Mouse (Mus musculus) limb, embryonic 13.5 days (tissue): Measurements from ENCODE around the gene Usp32. TPM values are rescaled to one million over a fixed set of nuclear protein-coding genes. Genes with fewer than 3 reads are reported as not detected.

Experiments
- ATAC-seq: fragments of 200-750 bp; cut with Nextera tagmentation; 2 replicates; pipeline ENCODE4 v1.8.0; 2017; ENCODE audit warnings: low read depth, moderate number of reproducible peaks, moderate TSS enrichment; ENCODE audit not compliant: low FRiP score
- H3K27ac ChIP-seq: fragments of 300-500 bp; sonication (generic); 2 replicates; pipeline ENCODE4 v1.5.1; 2015; ENCODE audit warnings: inconsistent platforms, mild to moderate bottlenecking, moderate library complexity
- H3K27me3 ChIP-seq: fragments of 300-500 bp; sonication (generic); 2 replicates; pipeline ENCODE4 v1.6.1; 2015; ENCODE audit warnings: mild to moderate bottlenecking, inconsistent platforms
- H3K36me3 ChIP-seq: fragments of 300-500 bp; sonication (generic); 2 replicates; pipeline ENCODE4 v1.6.1; 2015; ENCODE audit warnings: inconsistent platforms, mild to moderate bottlenecking, moderate library complexity
- H3K4me1 ChIP-seq: fragments of 300-500 bp; sonication (generic); 2 replicates; pipeline ENCODE4 v1.6.1; 2015; ENCODE audit warnings: inconsistent platforms
- H3K4me2 ChIP-seq: fragments of 300-500 bp; sonication (generic); replicated peaks from 2 replicates; pipeline ENCODE4 v1.6.1; 2015; ENCODE audit warnings: inconsistent platforms, mild to moderate bottlenecking, moderate library complexity
- H3K4me3 ChIP-seq: fragments of 300-500 bp; sonication (generic); 2 replicates; pipeline ENCODE4 v1.5.1; 2015; ENCODE audit warnings: moderate library complexity, mild to moderate bottlenecking, inconsistent platforms
- H3K9ac ChIP-seq: fragments of 300-500 bp; sonication (generic); 2 replicates; pipeline ENCODE4 v1.6.1; 2015; ENCODE audit warnings: mild to moderate bottlenecking, inconsistent platforms
- H3K9me3 ChIP-seq: fragments of 300-500 bp; sonication (generic); 2 replicates; pipeline ENCODE4 v1.6.1; 2016; ENCODE audit warnings: inconsistent platforms
- WGBS: fragments of 180-500 bp; shearing (Covaris S2); methylation state at CpG from one replicate; pipeline ENCODE4 v1.1.7; 2015; 5-methylcytosine and 5-hydroxymethylcytosine counted together
- polyA plus RNA-seq: library from polyadenylated mRNA; unstranded; fragments of >200 nt; fragmentation: Nextera tagmentation; extraction: Ambion mirVana; gene quantifications from 2 replicates; pipeline ENCODE4 v1.2.1, GENCODE M21; 2015

The Usp32 gene
- polyA plus RNA-seq, 1 experiment from 2014 or later: 3.7 TPM

DNA sequence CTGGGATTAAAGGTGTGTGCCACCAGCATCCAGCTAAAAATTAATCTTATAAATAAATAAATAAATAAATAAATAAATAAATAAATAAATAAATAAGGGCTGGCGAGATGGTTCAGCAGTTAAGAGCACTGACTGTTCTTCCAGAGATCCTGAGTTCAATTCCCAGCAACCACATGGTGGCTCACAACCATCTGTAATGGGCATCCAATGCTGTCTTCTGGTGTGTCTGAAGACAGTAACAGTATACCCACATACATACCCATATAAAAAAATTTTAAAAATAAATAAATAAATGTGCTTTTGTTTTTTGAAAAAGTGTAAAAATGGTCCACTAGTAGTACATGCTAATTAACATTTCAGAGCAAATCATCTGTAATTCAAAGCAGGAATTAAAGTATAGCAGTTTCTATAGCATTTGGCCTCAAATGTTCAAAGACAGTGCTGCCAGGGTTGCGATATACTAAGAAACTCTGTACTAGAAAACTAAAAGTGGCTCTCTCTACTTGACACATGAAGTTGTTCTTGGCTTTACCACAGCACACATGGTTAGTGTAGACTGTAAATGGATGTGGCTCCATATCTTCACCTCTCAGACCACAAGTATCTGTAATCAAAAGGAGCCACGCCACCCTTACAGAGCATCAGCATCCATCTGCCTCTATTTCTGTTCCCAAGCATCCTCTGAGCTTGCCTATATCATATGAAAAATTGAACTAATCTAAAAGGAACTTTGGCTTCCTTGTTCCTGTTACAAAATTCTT is 23.7 kb downstream of the Usp32 start:
- WGBS: 90% methylated on average over 3 of the region's 3 CpGs
- no peak for ATAC-seq

DNA sequence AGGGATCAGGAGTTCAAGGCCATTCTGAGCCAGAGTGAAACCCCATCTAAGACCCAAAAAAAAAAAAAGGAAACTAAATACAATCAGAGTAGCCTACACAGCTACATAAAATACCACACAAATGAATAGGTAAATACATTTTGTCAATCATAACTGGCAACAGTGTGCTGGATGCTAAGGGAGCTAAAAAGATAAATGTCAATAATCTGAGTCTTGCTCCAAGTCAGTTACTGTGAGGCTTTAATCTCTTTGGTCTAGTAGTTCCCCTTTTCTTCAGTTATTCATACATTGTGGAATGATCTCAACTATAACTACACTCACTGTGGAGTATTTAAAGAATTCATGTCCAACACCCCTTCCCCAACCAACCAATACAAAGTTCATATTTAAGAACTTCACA is 30.0 kb downstream of the Usp32 start:
- H3K9me3 ChIP-seq: no peaks in the 10 kb centered on the region

More for the DNA sequence above, 23.7 kb downstream of the Usp32 start:
- H3K9ac ChIP-seq: no peak overlapping the region
- H3K4me3 ChIP-seq: no peak overlapping the region
- H3K36me3 ChIP-seq: peaks cover 2% of the 10 kb centered on the region
- no peaks in the 10 kb centered on the region for H3K27me3 ChIP-seq
- H3K4me1 ChIP-seq: no peaks in the 10 kb centered on the region
- no peaks in the 10 kb centered on the region for H3K9me3 ChIP-seq
- no peak overlapping the region for H3K4me2 ChIP-seq
- H3K27ac ChIP-seq: no peak overlapping the region

DNA sequence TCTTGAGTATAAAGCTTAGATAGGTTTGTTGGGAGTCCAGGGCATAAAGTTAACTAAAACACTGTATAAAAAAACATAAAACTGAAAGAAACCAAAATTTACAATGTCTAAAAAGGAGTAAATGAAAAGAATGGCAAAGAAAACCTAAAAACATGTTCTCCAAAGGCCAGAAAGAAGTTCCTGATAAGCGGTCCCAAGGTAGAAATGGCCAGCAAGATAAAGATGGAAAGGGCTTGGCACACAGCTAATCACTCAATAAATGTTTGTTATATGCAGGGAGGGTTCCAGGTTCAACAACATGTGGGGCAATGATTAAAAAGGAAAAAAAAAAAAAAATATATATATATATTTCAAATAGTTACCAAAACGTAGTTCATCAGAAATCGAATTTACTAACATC is 32.7 kb downstream of the Usp32 start:
- no peak for ATAC-seq
- Histone ChIP-seq H3K27ac (no peak overlapping the region), H3K4me3 (no peak overlapping the region), H3K27me3 (no peaks in the 10 kb centered on the region), H3K4me2 (no peak overlapping the region), H3K4me1 (no peaks in the 10 kb centered on the region), H3K9me3 (no peaks in the 10 kb centered on the region), H3K9ac (no peak overlapping the region), H3K36me3 (peaks cover 7% of the 10 kb centered on the region)
- WGBS: 96% methylated on average over 3 of the region's 3 CpGs

More for the DNA sequence above, 30.0 kb downstream of the Usp32 start:
- Histone ChIP-seq H3K4me2 (no peak overlapping the region), H3K9ac (no peak overlapping the region), H3K4me3 (no peak overlapping the region), H3K36me3 (peaks cover 7% of the 10 kb centered on the region), H3K27me3 (no peaks in the 10 kb centered on the region), H3K27ac (no peak overlapping the region), H3K4me1 (no peaks in the 10 kb centered on the region)
- ATAC-seq: no peak

DNA sequence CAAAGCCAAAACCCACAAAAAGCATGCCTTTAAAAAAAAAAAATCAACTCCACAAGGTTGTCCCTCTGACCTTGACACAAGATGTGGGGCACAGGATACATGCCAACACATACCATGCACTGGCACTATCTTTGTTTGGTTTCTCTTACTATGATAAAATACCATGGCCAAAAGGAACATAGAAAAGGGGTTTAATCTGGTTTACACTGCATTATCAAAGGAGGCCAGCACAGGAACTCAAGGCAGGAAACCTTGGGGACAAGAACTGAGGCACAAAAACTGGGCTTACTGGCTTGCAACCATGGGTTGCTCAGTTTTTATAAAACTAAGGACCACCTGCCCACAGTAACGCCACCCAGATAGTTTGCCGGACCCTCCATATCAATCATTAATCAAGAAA is 34.1 kb downstream of the Usp32 start:
- H3K9ac ChIP-seq: no peak overlapping the region
- no peaks in the 10 kb centered on the region for H3K9me3 ChIP-seq
- WGBS: 88% methylated on average over 2 of the region's 2 CpGs
- no peak overlapping the region for H3K27ac ChIP-seq
- ATAC-seq: no peak
- no peaks in the 10 kb centered on the region for H3K27me3 ChIP-seq
- H3K4me3 ChIP-seq: no peak overlapping the region
- peaks cover 1% of the 10 kb centered on the region; the same call in 1 of the 2 replicates for H3K36me3 ChIP-seq
- H3K4me1 ChIP-seq: no peaks in the 10 kb centered on the region
- no peak overlapping the region for H3K4me2 ChIP-seq

DNA sequence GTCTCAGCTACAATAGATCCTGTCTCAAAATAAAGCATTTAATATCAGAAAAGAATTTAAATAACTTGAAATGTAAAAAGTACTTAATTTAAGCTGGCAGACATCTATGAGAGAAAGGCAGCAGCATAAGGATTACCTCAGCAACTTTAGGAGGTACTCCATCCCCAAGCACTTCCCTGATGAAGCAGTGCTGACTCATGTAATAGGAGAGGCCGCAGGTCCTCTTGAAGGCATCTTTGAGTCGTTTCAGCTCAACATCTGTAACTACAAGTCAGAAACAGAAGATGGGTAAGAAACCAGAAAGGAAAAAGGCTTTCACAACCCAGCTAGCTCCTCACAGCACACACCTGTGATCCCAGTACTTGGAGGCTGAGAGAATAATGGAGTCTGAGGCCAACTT is 36.2 kb downstream of the Usp32 start:
- Histone ChIP-seq H3K27me3 (no peaks in the 10 kb centered on the region), H3K9ac (no peak overlapping the region), H3K27ac (no peak overlapping the region), H3K36me3 (no peaks in the 10 kb centered on the region; the same call in 1 of the 2 replicates), H3K4me3 (no peak overlapping the region), H3K4me1 (no peaks in the 10 kb centered on the region), H3K9me3 (no peaks in the 10 kb centered on the region), H3K4me2 (no peak overlapping the region)
- ATAC-seq: no peak
- WGBS: 45% methylated on average over 2 of the region's 2 CpGs

DNA sequence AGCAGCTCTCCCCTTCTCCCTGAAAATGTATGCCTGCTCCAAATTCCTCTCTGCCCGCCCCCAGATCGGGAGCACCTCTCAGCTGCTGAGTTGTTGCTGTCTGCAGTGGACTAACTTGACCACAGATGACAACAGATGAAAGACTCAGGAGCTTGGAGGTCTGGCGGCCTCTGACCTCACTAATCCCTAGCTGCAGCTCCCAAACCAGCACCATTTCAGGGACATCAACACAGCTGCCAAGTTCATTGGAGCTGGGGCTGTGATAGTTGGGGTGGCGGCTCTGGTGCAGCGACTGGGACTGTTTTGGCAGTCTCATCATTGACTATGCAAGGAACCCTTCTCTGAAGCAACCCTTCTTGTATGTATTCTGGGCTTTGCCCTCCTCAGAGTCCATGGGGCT is 44.8 kb downstream of the Usp32 start:
- Histone ChIP-seq H3K27me3 (no peaks in the 10 kb centered on the region), H3K9ac (no peak overlapping the region), H3K4me1 (no peaks in the 10 kb centered on the region), H3K9me3 (peaks cover 8% of the 10 kb centered on the region; the same call in 1 of the 2 replicates), H3K4me2 (no peak overlapping the region), H3K4me3 (no peak overlapping the region), H3K27ac (no peak overlapping the region), H3K36me3 (no peaks in the 10 kb centered on the region; the same call in 1 of the 2 replicates)
- ATAC-seq: no peak
- 44% methylated on average over 5 of the region's 5 CpGs for WGBS

DNA sequence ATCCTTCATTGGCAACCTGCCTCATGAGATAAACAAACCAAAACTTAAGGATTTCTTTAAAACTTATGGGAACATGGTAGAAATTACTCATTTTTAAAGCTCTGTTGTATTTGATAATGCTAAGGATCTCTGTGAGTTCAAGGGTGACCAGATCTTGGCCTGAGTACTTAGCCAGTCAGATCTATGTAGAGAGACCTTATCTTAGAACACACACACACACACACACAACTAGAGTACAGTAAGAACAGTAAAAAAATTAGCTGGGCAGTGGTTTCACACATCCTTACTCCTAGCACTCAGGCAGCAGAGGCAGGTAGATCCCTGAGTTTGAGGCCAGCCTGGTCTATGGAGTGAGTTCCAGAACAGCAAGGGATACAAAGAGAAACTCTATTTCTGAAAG is 53.7 kb downstream of the Usp32 start:
- H3K9ac ChIP-seq: no peak overlapping the region
- ATAC-seq: no peak
- peaks cover 3% of the 10 kb centered on the region; the same call in 1 of the 2 replicates for H3K36me3 ChIP-seq
- no peaks in the 10 kb centered on the region for H3K27me3 ChIP-seq
- H3K4me3 ChIP-seq: no peak overlapping the region
- H3K9me3 ChIP-seq: peaks cover 6% of the 10 kb centered on the region; the same call in 1 of the 2 replicates
- no peaks in the 10 kb centered on the region for H3K4me1 ChIP-seq
- H3K4me2 ChIP-seq: no peak overlapping the region
- no peak overlapping the region for H3K27ac ChIP-seq

DNA sequence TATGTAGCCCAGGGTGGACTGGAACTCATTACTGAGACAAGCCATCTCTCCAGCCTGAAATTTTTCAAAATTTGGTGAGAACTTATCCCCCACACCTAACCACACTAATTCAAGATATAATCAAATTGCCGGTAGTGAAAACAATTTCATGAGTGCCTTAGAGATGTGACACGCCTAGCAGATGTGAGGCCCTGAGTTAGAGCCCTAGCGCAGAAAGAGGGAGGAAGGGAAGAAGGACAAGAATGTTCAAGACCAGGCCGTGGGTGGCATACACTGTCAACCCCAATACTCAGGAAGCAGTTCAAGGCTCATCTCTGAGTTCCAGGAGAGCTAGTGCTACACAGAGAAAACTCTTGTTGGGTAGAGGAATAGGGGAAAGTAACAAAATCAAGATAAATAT is 72.1 kb downstream of the Usp32 start:
- peaks cover 4% of the 10 kb centered on the region; the same call in 1 of the 2 replicates for H3K9me3 ChIP-seq
- H3K4me3 ChIP-seq: no peak overlapping the region
- 99% methylated on average over 4 of the region's 4 CpGs for WGBS
- no peak for ATAC-seq
- no peak overlapping the region for H3K27ac ChIP-seq
- H3K27me3 ChIP-seq: no peaks in the 10 kb centered on the region
- no peak overlapping the region for H3K9ac ChIP-seq
- H3K36me3 ChIP-seq: peaks cover 23% of the 10 kb centered on the region
- no peak overlapping the region for H3K4me2 ChIP-seq
- H3K4me1 ChIP-seq: no peaks in the 10 kb centered on the region

DNA sequence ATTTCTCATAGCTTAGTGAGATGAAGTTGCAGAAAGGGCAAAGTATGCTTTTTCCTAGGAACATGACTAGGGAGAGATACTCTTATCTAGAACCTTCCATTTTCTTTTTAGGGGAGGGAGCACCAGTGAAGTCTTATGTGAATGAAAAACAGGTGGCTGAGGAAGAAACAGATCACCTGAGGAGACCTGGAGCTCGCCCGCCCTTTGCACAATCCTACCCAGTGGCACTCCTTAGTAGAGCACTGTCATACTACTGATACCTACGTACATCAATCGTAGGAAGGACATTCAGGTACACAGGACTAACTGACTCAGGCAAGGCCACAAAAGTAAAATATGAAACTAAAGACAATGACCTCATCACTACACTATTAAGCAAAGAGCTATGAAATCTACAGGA is 81.4 kb downstream of the Usp32 start:
- H3K9me3 ChIP-seq: no peaks in the 10 kb centered on the region
- no peak overlapping the region for H3K4me2 ChIP-seq
- no peak overlapping the region for H3K9ac ChIP-seq
- H3K27ac ChIP-seq: no peak overlapping the region
- no peaks in the 10 kb centered on the region for H3K27me3 ChIP-seq
- no peaks in the 10 kb centered on the region for H3K4me1 ChIP-seq
- H3K36me3 ChIP-seq: peaks cover 7% of the 10 kb centered on the region; the same call in 1 of the 2 replicates
- ATAC-seq: no peak
- no peak overlapping the region for H3K4me3 ChIP-seq
- WGBS: 92% methylated on average over 4 of the region's 4 CpGs

DNA sequence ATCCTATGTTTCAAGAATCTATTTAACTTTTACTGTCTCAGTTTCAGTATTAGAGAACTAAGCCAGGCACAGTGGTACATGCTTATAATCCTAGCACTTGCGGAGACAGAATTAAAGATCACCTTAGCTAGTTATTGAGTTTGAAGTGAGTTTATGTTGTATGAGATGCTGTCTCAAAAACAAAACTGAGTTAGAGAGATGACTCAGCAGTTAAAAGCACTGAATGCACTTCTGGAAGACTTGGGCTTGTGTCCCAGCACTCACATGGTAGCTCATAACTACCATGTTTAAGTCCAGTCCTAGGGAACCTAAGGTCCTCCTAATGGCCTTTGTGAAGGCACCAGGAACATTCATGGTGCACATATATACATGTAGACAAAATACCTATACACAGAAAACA is 82.4 kb downstream of the Usp32 start:
- Histone ChIP-seq H3K4me2 (no peak overlapping the region), H3K4me1 (no peaks in the 10 kb centered on the region), H3K36me3 (peaks cover 7% of the 10 kb centered on the region; the same call in 1 of the 2 replicates), H3K9me3 (no peaks in the 10 kb centered on the region), H3K9ac (no peak overlapping the region), H3K4me3 (no peak overlapping the region), H3K27ac (no peak overlapping the region), H3K27me3 (no peaks in the 10 kb centered on the region)
- 86% methylated on average over 1 of the region's 1 CpGs for WGBS
- no peak for ATAC-seq

DNA sequence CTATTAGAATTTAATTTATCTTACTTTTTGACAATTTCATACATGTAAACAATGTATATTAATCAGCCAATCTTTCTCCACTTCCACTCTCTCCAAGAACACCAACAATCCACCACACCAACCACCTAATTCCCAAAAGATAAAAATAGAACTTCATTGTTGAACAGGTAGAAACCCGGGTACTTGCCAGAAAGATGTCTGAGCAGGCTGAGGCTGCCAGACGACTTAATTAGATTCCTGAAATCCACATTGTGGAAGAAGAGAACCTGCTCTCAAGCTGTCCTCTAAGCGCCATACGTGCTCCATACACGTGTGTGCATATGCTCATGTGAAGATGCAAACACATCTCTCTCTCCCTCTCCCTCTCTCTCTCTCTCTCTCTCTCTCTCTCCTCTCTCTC is 83.1 kb downstream of the Usp32 start:
- Histone ChIP-seq H3K27ac (no peak overlapping the region), H3K27me3 (no peaks in the 10 kb centered on the region), H3K36me3 (peaks cover 7% of the 10 kb centered on the region; the same call in 1 of the 2 replicates), H3K9me3 (no peaks in the 10 kb centered on the region), H3K4me1 (no peaks in the 10 kb centered on the region), H3K4me2 (no peak overlapping the region), H3K9ac (no peak overlapping the region), H3K4me3 (no peak overlapping the region)
- no peak for ATAC-seq
- 72% methylated on average over 5 of the region's 5 CpGs for WGBS

DNA sequence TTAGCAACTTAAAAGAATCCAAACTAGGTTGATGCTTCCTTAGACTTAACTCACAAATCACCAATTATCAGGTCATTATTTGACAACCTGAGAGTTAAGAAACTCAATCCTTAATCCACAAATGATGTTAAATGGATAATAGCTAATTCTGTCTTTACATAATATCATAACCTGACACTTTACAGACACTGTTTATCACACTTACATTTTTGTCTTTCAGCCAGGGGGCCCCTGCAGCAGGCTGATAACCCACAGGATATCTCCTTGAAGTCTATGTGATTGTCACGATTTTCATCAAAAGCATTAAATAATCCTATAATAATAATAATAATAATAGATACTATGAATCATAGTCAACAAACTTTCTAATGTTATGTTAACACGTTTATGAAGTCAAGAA is 84.4 kb downstream of the Usp32 start:
- peaks cover 7% of the 10 kb centered on the region; the same call in 1 of the 2 replicates for H3K36me3 ChIP-seq
- no peaks in the 10 kb centered on the region for H3K9me3 ChIP-seq
- H3K4me1 ChIP-seq: no peaks in the 10 kb centered on the region
- H3K27ac ChIP-seq: no peak overlapping the region
- no peak for ATAC-seq
- no peaks in the 10 kb centered on the region for H3K27me3 ChIP-seq
- WGBS: 88% methylated on average over 2 of the region's 2 CpGs
- H3K9ac ChIP-seq: no peak overlapping the region
- H3K4me3 ChIP-seq: no peak overlapping the region
- H3K4me2 ChIP-seq: no peak overlapping the region

DNA sequence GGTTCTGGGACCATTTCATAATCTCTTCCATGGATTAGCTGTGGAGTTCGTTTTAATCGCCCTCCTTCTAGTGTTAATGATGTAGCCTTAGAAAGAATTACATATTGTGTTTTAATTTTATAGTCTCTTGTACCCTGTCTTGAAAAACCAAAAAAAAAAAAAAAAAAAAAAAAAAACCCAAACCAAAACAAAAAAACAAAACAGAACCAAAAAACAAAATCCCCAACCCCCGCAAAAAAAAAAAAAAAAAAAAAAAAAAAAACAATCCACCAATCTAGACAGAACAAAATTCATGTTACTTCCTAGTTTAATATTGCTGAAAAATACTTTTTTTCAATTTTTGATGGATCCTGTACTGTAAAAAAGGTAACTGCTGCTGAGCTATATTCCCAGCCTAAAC is 100.7 kb downstream of the Usp32 start:
- no peaks in the 10 kb centered on the region for H3K9me3 ChIP-seq
- H3K4me3 ChIP-seq: no peak overlapping the region
- no peak overlapping the region for H3K27ac ChIP-seq
- no peak overlapping the region for H3K9ac ChIP-seq
- peaks cover 28% of the 10 kb centered on the region for H3K36me3 ChIP-seq
- H3K4me1 ChIP-seq: no peaks in the 10 kb centered on the region
- no peak for ATAC-seq
- no peak overlapping the region for H3K4me2 ChIP-seq
- WGBS: 87% methylated on average over 3 of the region's 3 CpGs
- H3K27me3 ChIP-seq: no peaks in the 10 kb centered on the region
